Mouse (Mus musculus) neural tube, embryonic 14.5 days (tissue): Measurements from ENCODE around the gene Glp2r. TPM values are rescaled to one million over a fixed set of nuclear protein-coding genes. Genes with fewer than 3 reads are reported as not detected.

Source experiments
- ATAC-seq: fragments of 200-750 bp; cut with Nextera tagmentation; 2 replicates; pipeline ENCODE4 v1.8.0; 2017; ENCODE audit warnings: low read depth, mild to moderate bottlenecking, moderate TSS enrichment, moderate library complexity
- H3K27ac ChIP-seq: fragments of 300-500 bp; sonication (generic); 2 replicates; pipeline ENCODE4 v1.5.1; 2014; ENCODE audit warnings: low read depth, mild to moderate bottlenecking, control low read depth, low read length, moderate library complexity, mixed read lengths
- H3K27me3 ChIP-seq: fragments of 300-500 bp; sonication (generic); 2 replicates; pipeline ENCODE4 v1.6.1; 2014; ENCODE audit warnings: low read length; ENCODE audit not compliant: control insufficient read depth, insufficient read depth
- H3K36me3 ChIP-seq: fragments of 300-500 bp; sonication (generic); 2 replicates; pipeline ENCODE4 v1.6.1; 2014; ENCODE audit warnings: low read length, mixed read lengths; ENCODE audit not compliant: control insufficient read depth, insufficient read depth
- H3K4me1 ChIP-seq: fragments of 300-500 bp; sonication (generic); 2 replicates; pipeline ENCODE4 v1.6.1; 2014; ENCODE audit warnings: low read length; ENCODE audit not compliant: control insufficient read depth, insufficient read depth
- H3K4me2 ChIP-seq: fragments of 300-500 bp; sonication (generic); 2 replicates; pipeline ENCODE4 v1.6.1; 2014; ENCODE audit warnings: mild to moderate bottlenecking, low read depth, low read length, control low read depth
- H3K4me3 ChIP-seq: fragments of 300-500 bp; sonication (generic); 2 replicates; pipeline ENCODE4 v1.5.1; 2014; ENCODE audit warnings: low read depth, low read length, control low read depth, mixed read lengths
- H3K9ac ChIP-seq: fragments of 300-500 bp; sonication (generic); replicated peaks from 2 replicates; pipeline ENCODE4 v1.6.1; 2014; ENCODE audit warnings: low read depth, mild to moderate bottlenecking, control low read depth, low read length, mixed read lengths
- H3K9me3 ChIP-seq: fragments of 300-500 bp; sonication (generic); 2 replicates; pipeline ENCODE4 v1.6.1; 2016; ENCODE audit warnings: low read length; ENCODE audit not compliant: control insufficient read depth
- WGBS: fragments of 180-500 bp; shearing (Covaris S2); extraction: QIAGEN DNeasy Blood & Tissue Kit; methylation state at CpG from one replicate; pipeline ENCODE4 v1.1.7; 2014; 5-methylcytosine and 5-hydroxymethylcytosine counted together
- polyA plus RNA-seq: library from polyadenylated mRNA; unstranded; fragments of >200 nt; fragmentation: Nextera tagmentation; extraction: Ambion mirVana; gene quantifications from 2 replicates; pipeline ENCODE4 v1.2.1, GENCODE M21; 2014

Glp2r gene
- polyA plus RNA-seq, 1 experiment from 2014 or later: not detected

DNA sequence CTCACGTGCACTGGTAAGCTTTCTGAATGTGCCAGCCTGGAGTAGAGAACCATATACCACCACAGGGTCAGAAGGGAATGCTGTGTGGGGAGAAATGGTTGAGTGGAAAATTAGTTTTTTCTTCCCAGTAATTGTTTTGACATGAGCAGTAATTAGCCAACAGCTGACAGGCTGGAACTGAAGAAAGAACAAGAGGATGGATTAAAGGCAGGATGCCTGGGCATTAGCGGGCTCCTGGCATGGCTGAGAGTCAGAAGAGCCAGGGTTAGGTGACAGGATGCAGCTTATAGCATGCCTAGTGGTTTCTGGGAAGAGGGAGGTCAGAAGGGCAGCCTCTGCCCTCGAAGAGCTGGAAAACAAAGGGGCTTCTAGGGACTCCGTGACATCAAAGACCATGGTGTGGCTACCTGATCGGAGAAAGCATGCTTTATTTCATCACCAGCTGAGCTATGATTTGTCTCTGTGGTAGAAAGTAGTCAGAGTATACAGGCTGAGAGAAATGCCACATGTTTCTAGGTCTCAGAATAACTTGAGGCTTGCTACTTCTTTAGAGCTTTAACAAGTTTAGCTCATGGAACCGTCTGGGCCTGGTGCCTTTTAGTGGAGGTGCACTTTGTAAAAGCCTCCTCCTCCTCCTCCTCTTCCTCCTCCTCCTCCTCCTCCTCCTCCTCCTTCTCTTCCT is 133.9 kb downstream of the Glp2r start:
- no peaks in the 10 kb centered on the region for H3K27me3 ChIP-seq
- no peak overlapping the region for H3K4me2 ChIP-seq
- WGBS: 53% methylated on average over 6 of the region's 6 CpGs
- no peaks in the 10 kb centered on the region for H3K9me3 ChIP-seq
- H3K9ac ChIP-seq: no peak overlapping the region
- no peak overlapping the region for H3K27ac ChIP-seq
- no peak overlapping the region for H3K4me3 ChIP-seq
- no peaks in the 10 kb centered on the region for H3K4me1 ChIP-seq
- no peak for ATAC-seq
- H3K36me3 ChIP-seq: no peaks in the 10 kb centered on the region

DNA sequence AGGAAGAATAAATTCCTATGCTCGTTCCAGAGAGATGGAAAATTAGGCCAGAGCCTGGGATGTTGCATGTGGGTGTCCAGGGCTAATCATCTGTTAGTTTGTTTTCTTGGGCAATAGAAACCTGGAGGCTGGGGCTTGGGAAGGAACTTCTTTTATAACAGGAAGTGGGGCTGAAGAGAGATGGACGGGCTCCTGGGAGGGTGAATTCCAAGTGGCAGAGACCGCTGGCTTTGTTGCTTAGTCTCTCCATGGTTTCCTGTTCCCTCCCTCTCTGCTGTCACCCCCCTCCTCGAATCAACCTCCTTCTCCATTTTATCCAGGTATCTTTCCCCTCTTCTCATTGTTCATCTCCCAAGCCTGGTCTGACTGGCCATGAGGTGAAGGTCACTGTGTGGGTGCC is 134.8 kb downstream of the Glp2r start:
- Histone ChIP-seq H3K4me1 (no peaks in the 10 kb centered on the region), H3K4me3 (no peak overlapping the region), H3K27ac (no peak overlapping the region), H3K9me3 (no peaks in the 10 kb centered on the region), H3K4me2 (no peak overlapping the region), H3K9ac (no peak overlapping the region), H3K27me3 (no peaks in the 10 kb centered on the region), H3K36me3 (no peaks in the 10 kb centered on the region)
- ATAC-seq: no peak
- 76% methylated on average over 4 of the region's 4 CpGs for WGBS

DNA sequence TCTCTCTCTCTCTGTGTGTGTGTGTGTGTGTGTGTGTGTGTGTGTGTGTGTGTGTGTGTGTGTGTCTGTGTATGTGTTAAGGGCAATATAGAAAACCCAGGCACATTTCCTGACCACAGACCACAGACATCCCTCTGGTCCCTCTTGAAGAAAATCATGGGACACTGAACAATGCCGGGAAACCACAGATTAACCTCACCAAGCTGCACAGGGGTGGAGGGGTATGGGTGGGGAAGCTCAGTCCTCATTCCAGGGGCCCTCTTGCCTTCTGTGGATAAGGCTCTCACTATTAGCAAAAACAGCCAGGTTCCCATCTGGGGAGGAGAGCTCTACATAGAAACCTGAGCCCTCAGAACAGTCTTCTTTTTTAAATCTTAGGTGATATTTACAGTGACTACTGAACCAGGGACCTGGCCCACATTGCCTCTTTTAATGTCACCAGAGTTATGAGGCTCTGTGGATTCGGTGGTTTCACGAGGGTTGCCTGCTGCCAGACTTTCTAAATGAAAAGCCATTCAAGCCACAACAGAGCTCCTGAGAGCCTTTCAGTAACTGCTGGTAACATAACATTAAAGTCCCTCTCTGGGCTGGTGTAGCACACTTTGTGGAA is 137.2 kb downstream of the Glp2r start:
- Histone ChIP-seq H3K27me3 (no peaks in the 10 kb centered on the region), H3K4me3 (no peak overlapping the region), H3K9ac (no peak overlapping the region), H3K36me3 (no peaks in the 10 kb centered on the region), H3K4me1 (no peaks in the 10 kb centered on the region), H3K4me2 (no peak overlapping the region), H3K27ac (no peak overlapping the region), H3K9me3 (no peaks in the 10 kb centered on the region)
- WGBS: 54% methylated on average over 3 of the region's 3 CpGs
- no peak for ATAC-seq

GRCm38 (mm10) chr11:67632906-67633305 is 138.0 kb downstream of the Glp2r start:
- no peaks in the 10 kb centered on the region for H3K4me1 ChIP-seq
- H3K9ac ChIP-seq: no peak overlapping the region
- no peak overlapping the region for H3K4me3 ChIP-seq
- H3K4me2 ChIP-seq: no peak overlapping the region
- 79% methylated on average over 8 of the region's 8 CpGs for WGBS
- H3K27ac ChIP-seq: no peak overlapping the region
- no peaks in the 10 kb centered on the region for H3K9me3 ChIP-seq
- ATAC-seq: no peak
- no peaks in the 10 kb centered on the region for H3K27me3 ChIP-seq
- H3K36me3 ChIP-seq: no peaks in the 10 kb centered on the region

DNA sequence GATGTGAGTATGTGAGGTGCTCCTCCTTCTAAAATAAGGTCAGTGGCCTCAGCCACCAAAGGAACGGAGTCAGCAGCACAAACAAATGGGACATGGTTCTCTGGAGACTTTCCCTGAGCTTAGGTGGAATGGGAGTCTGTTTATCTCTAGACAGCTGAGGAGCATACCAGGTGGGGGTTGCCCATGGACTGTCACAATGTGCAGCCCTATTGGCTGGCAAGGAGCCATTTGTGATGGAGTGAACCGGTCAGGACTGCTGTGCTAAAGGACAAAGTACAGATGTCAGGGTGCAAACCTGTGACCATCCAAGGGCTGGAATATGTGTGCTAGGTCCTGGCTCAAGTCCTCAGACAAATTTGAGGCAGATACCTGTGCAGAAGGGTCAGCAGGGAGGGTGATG is 142.4 kb downstream of the Glp2r start:
- Histone ChIP-seq H3K9ac (no peak overlapping the region), H3K9me3 (no peaks in the 10 kb centered on the region), H3K4me2 (no peak overlapping the region), H3K4me3 (no peak overlapping the region), H3K4me1 (no peaks in the 10 kb centered on the region), H3K36me3 (no peaks in the 10 kb centered on the region), H3K27me3 (no peaks in the 10 kb centered on the region), H3K27ac (no peak overlapping the region)
- no peak for ATAC-seq
- WGBS: 77% methylated on average over 2 of the region's 2 CpGs

GRCm38 (mm10) chr11:67627179-67627578 is 143.8 kb downstream of the Glp2r start:
- Histone ChIP-seq H3K9ac (no peak overlapping the region), H3K4me3 (no peak overlapping the region), H3K4me1 (no peaks in the 10 kb centered on the region), H3K36me3 (no peaks in the 10 kb centered on the region), H3K4me2 (no peak overlapping the region), H3K27ac (no peak overlapping the region), H3K27me3 (no peaks in the 10 kb centered on the region), H3K9me3 (no peaks in the 10 kb centered on the region)
- 92% methylated on average over 7 of the region's 7 CpGs for WGBS
- ATAC-seq: no peak

GRCm38 (mm10) chr11:67622340-67622739 is 148.6 kb downstream of the Glp2r start:
- Histone ChIP-seq H3K9me3 (no peaks in the 10 kb centered on the region), H3K27me3 (no peaks in the 10 kb centered on the region), H3K36me3 (no peaks in the 10 kb centered on the region), H3K4me3 (no peak overlapping the region), H3K27ac (no peak overlapping the region), H3K9ac (no peak overlapping the region), H3K4me1 (no peaks in the 10 kb centered on the region), H3K4me2 (no peak overlapping the region)
- ATAC-seq: no peak
- 87% methylated on average over 7 of the region's 7 CpGs for WGBS

GRCm38 (mm10) chr11:67616557-67617239 is 154.3 kb downstream of the Glp2r start:
- no peak overlapping the region for H3K4me2 ChIP-seq
- H3K9me3 ChIP-seq: no peaks in the 10 kb centered on the region
- H3K4me3 ChIP-seq: no peak overlapping the region
- 91% methylated on average over 13 of the region's 13 CpGs for WGBS
- H3K9ac ChIP-seq: no peak overlapping the region
- H3K27ac ChIP-seq: no peak overlapping the region
- no peaks in the 10 kb centered on the region for H3K4me1 ChIP-seq
- no peaks in the 10 kb centered on the region for H3K36me3 ChIP-seq
- H3K27me3 ChIP-seq: no peaks in the 10 kb centered on the region
- no peak for ATAC-seq

DNA sequence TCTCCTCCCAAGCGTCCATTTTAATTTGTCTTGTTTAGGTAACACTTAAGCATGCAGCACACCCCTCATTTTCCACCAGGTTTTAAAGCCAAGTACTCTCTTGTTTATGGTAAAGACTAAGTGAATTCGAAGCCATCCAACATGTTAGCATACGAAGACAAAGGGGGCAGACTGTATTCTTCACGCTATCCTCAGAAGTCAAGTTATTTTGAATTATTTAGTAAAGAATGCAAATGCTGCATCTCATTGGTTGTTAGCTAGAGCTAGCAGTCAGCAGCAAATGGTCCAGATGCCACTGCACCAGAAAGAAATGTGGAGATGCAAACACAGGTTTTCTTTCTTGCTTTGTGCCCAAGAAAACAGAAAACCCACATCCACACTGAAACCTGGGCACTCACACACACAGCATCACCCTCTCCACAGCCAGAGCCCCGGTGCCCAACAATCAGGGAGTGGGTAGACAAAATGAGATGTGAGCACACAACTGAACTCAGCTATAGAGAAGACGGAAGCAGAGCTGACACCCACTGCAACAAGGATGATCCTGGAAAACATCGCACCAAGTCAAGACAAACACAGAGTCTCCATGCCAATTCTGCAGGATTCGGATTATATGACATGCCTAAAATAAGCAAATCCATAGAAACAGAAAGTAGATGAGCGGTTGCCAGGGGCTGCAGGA is 158.7 kb downstream of the Glp2r start:
- H3K4me2 ChIP-seq: no peak overlapping the region
- H3K27me3 ChIP-seq: no peaks in the 10 kb centered on the region
- H3K9ac ChIP-seq: no peak overlapping the region
- no peak for ATAC-seq
- no peaks in the 10 kb centered on the region for H3K4me1 ChIP-seq
- H3K27ac ChIP-seq: peak overlapping the region; percentile 62; the same call in 1 of the 2 replicates
- 70% methylated on average over 9 of the region's 9 CpGs for WGBS
- H3K9me3 ChIP-seq: no peaks in the 10 kb centered on the region
- H3K36me3 ChIP-seq: no peaks in the 10 kb centered on the region
- H3K4me3 ChIP-seq: no peak overlapping the region
